Mouse (Mus musculus) MEL (cell line): ENCODE data around the gene Rab8b. TPM values are rescaled to one million over a fixed set of nuclear protein-coding genes. Genes with fewer than 3 reads are reported as not detected.
"Not testable (repeated sequence)": the region's sequence is repeated elsewhere in the genome, so short reads cannot be mapped to it uniquely, and the experiment has no call there.

Experiments used
- DNase-seq: peaks from one replicate; pipeline ENCODE4 v3.0.0; 2011; ENCODE audit warnings: low read depth, low spot score
- H3K27ac ChIP-seq: 2 replicates; pipeline ENCODE4 v1.5.1; 2012; ENCODE audit warnings: low read depth, mild to moderate bottlenecking, control low read depth, low read length, moderate library complexity; ENCODE audit not compliant: control insufficient read depth
- H3K27me3 ChIP-seq, 2 experiments: fragments of 150-350 bp in 1 of 2; sonication (generic) in 1 of 2; 2 replicates each; pipeline ENCODE4 v1.6.1; 2012; ENCODE audit warnings: low read length in 2 of 2, mild to moderate bottlenecking in 2 of 2, improper control_type of control experiment in 1 of 2, moderate library complexity in 1 of 2; ENCODE audit not compliant: insufficient read depth in 2 of 2, control insufficient read depth in 1 of 2
- H3K36me3 ChIP-seq, 2 experiments: 2 replicates each; pipeline ENCODE4 v1.6.1; 2012 to 2014; ENCODE audit warnings: low read length in 2 of 2, improper control_type of control experiment in 1 of 2, inconsistent platforms in 1 of 2, mild to moderate bottlenecking in 1 of 2; ENCODE audit not compliant: insufficient read depth in 2 of 2, control insufficient read depth in 1 of 2
- H3K4me1 ChIP-seq, 2 experiments: fragments of 150-350 bp in 1 of 2; sonication (generic) in 1 of 2; 2 replicates each; pipeline ENCODE4 v1.6.1; 2012; ENCODE audit warnings: low read length in 2 of 2, improper control_type of control experiment in 1 of 2, mild to moderate bottlenecking in 1 of 2; ENCODE audit not compliant: insufficient read depth in 2 of 2, control insufficient read depth in 1 of 2
- H3K4me3 ChIP-seq, 2 experiments: fragments of 150-350 bp in 1 of 2; sonication (generic) in 1 of 2; 2 replicates each; pipeline ENCODE4 v1.5.1; 2012; ENCODE audit warnings: low read depth in 2 of 2, low read length in 2 of 2, mild to moderate bottlenecking in 2 of 2, moderate library complexity in 2 of 2, control low read depth in 1 of 2, improper control_type of control experiment in 1 of 2; ENCODE audit not compliant: control insufficient read depth in 1 of 2, insufficient read depth in 1 of 2
- H3K79me2 ChIP-seq: 2 replicates; pipeline ENCODE4 v1.6.1; 2012; ENCODE audit warnings: mild to moderate bottlenecking, low read length, moderate library complexity; ENCODE audit not compliant: control insufficient read depth, poor library complexity, insufficient read depth
- H3K9ac ChIP-seq: 2 replicates; pipeline ENCODE4 v1.6.1; 2012; ENCODE audit warnings: low read depth, mild to moderate bottlenecking, control low read depth, low read length, moderate library complexity; ENCODE audit not compliant: control insufficient read depth, poor library complexity, severe bottlenecking
- H3K9me3 ChIP-seq: fragments of 150-350 bp; sonication (generic); replicated peaks from 2 replicates; pipeline ENCODE4 v1.6.1; 2012; ENCODE audit warnings: mild to moderate bottlenecking, low read length, improper control_type of control experiment, moderate library complexity; ENCODE audit not compliant: insufficient read depth
- CHD1 ChIP-seq: IDR thresholded peaks from 2 replicates; pipeline ENCODE4 v1.6.1; 2012; ENCODE audit warnings: low read depth, mild to moderate bottlenecking, inconsistent platforms, low read length, improper control_type of control experiment
- CHD2 ChIP-seq: IDR thresholded peaks from 2 replicates; pipeline ENCODE4 v1.6.1; 2011; ENCODE audit warnings: low read length, improper control_type of control experiment
- CTCF ChIP-seq, 3 experiments: IDR thresholded peaks in 2 of 3; conservative IDR thresholded peaks in 1 of 3; 2 replicates each; pipeline ENCODE4 v1.5.1; 2011 to 2012; ENCODE audit warnings: low read length in 3 of 3, low read depth in 2 of 3, mild to moderate bottlenecking in 2 of 3, improper control_type of control experiment in 1 of 3, inconsistent platforms in 1 of 3, mixed read lengths in 1 of 3, moderate library complexity in 1 of 3; ENCODE audit not compliant: control insufficient read depth in 1 of 3, insufficient read depth in 1 of 3, poor library complexity in 1 of 3, severe bottlenecking in 1 of 3
- ELF1 ChIP-seq: IDR thresholded peaks from 2 replicates; pipeline ENCODE4 v1.6.1; 2014; ENCODE audit warnings: low read depth, mild to moderate bottlenecking, inconsistent platforms, low read length, improper control_type of control experiment, moderate library complexity
- EP300 ChIP-seq, 2 experiments: IDR thresholded peaks; 2 replicates each; pipeline ENCODE4 v1.6.1; 2011; ENCODE audit warnings: improper control_type of control experiment in 2 of 2, low read length in 2 of 2, low read depth in 1 of 2, mild to moderate bottlenecking in 1 of 2
- JUND ChIP-seq: IDR thresholded peaks from 2 replicates; pipeline ENCODE4 v1.6.1; 2011; ENCODE audit warnings: low read depth, mild to moderate bottlenecking, improper control_type of control experiment, low read length
- KAT2A ChIP-seq: conservative IDR thresholded peaks from 2 replicates; pipeline ENCODE4 v1.6.1; 2012; ENCODE audit warnings: low read depth, low read length, improper control_type of control experiment, inconsistent platforms
- MAFK ChIP-seq: IDR thresholded peaks from 2 replicates; pipeline ENCODE4 v1.6.1; 2011; ENCODE audit warnings: low read depth, mild to moderate bottlenecking, low read length, improper control_type of control experiment, borderline replicate concordance
- MAX ChIP-seq: IDR thresholded peaks from 2 replicates; pipeline ENCODE4 v1.6.1; 2011; ENCODE audit warnings: low read length, improper control_type of control experiment
- MYB ChIP-seq: IDR thresholded peaks from 2 replicates; pipeline ENCODE4 v1.6.1; 2011; ENCODE audit warnings: mild to moderate bottlenecking, low read depth, low read length, improper control_type of control experiment
- MYC ChIP-seq: IDR thresholded peaks from 2 replicates; pipeline ENCODE4 v1.6.1; 2011; ENCODE audit warnings: low read depth, mild to moderate bottlenecking, low read length, improper control_type of control experiment, moderate library complexity
- NRF1 ChIP-seq: IDR thresholded peaks from 2 replicates; pipeline ENCODE4 v1.6.1; 2014; ENCODE audit warnings: low read depth, mild to moderate bottlenecking, inconsistent platforms, low read length, improper control_type of control experiment, moderate library complexity; ENCODE audit not compliant: poor library complexity, insufficient read depth, severe bottlenecking
- POLR2AphosphoS2 ChIP-seq: IDR thresholded peaks from 2 replicates; pipeline ENCODE4 v1.6.1; 2011; ENCODE audit warnings: low read length, improper control_type of control experiment
- RCOR1 ChIP-seq: IDR thresholded peaks from 2 replicates; pipeline ENCODE4 v1.6.1; 2012; ENCODE audit warnings: low read depth, mild to moderate bottlenecking, inconsistent platforms, low read length, improper control_type of control experiment
- SIN3A ChIP-seq: IDR thresholded peaks from 2 replicates; pipeline ENCODE4 v1.6.1; 2012; ENCODE audit warnings: low read length, improper control_type of control experiment, inconsistent platforms
- TCF12 ChIP-seq: IDR thresholded peaks from 2 replicates; pipeline ENCODE4 v1.6.1; 2014; ENCODE audit warnings: low read depth, mild to moderate bottlenecking, inconsistent platforms, low read length, improper control_type of control experiment, moderate library complexity
- UBTF ChIP-seq: IDR thresholded peaks from 2 replicates; pipeline ENCODE4 v1.6.1; 2012; ENCODE audit warnings: low read depth, mild to moderate bottlenecking, inconsistent platforms, low read length, improper control_type of control experiment, moderate library complexity, borderline replicate concordance; ENCODE audit not compliant: insufficient read depth
- ZC3H11A ChIP-seq: IDR thresholded peaks from 2 replicates; pipeline ENCODE4 v1.6.1; 2012; ENCODE audit warnings: low read depth, mild to moderate bottlenecking, inconsistent platforms, low read length, improper control_type of control experiment
- ZMIZ1 ChIP-seq: IDR thresholded peaks from 2 replicates; pipeline ENCODE4 v1.6.1; 2012; ENCODE audit warnings: low read depth, mild to moderate bottlenecking, inconsistent platforms, low read length, improper control_type of control experiment, moderate library complexity
- polyA plus RNA-seq, 2 experiments: library from polyadenylated mRNA; stranded (reverse) in 1 of 2; unstranded in 1 of 2; fragments of >175 nt in 1 of 2; fragments of >200 nt in 1 of 2; gene quantifications; 2 replicates each; pipeline versions ENCODE4 v1.2.1 to v1.2.4; 2012; ENCODE audit warnings: low replicate concordance in 2 of 2, low read depth in 1 of 2; ENCODE audit not compliant: insufficient read length in 2 of 2, insufficient read depth in 1 of 2, missing spikeins in 1 of 2
- total RNA-seq: library from RNA; depleted of rRNA; stranded (reverse); fragments of 300-350 nt; gene quantifications from 2 replicates; pipeline ENCODE4 v1.2.3, GENCODE M21; 2012

The Rab8b gene
- total and polyA plus RNA-seq, 3 experiments = 16.1 to 16.4 TPM; not detected in 1

- no peak for TF ChIP-seq POLR2AphosphoS2
- 0 out of 2 replicates have a peak, but pooled peaks have one; percentile 4 for TF ChIP-seq TCF12
- no peak for TF ChIP-seq CHD2
- TF ChIP-seq SIN3A = no peak; the same call in 1 of the 2 replicates
- no peak for TF ChIP-seq ELF1
- TF ChIP-seq NRF1 = no peak
- TF ChIP-seq RCOR1 = no peak
- TF ChIP-seq CHD1 = no peak
- TF ChIP-seq MYB = peak; percentile 34; the same call in 1 of the 2 replicates
- no peak for TF ChIP-seq JUND
- TF ChIP-seq UBTF = no peak
- TF ChIP-seq CTCF (IDR thresholded peaks at IDR 0.05 in 2 of 3, conservative IDR thresholded peaks at IDR 0.05 in 1 of 3; ENCODE audit: control insufficient read depth in 1 of 3, insufficient read depth in 1 of 3, low read depth in 2 of 3, low read length in 3 of 3, poor library complexity in 1 of 3, severe bottlenecking in 1 of 3) = no peak
- no peak for TF ChIP-seq MYC
- TF ChIP-seq EP300 (IDR thresholded peaks at IDR 0.05; ENCODE audit: low read depth in 1 of 2, low read length in 2 of 2) = peak; percentile 57 to 64
- TF ChIP-seq MAX = no peak
- TF ChIP-seq KAT2A = no peak
- no peak for TF ChIP-seq MAFK
- TF ChIP-seq ZC3H11A = no peak
- TF ChIP-seq ZMIZ1 = no peak
- TF ChIP-seq, all 39 proteins: peak for 5
These were observed 4.9 kb downstream of the Rab8b start (continued) for GRCm38 (mm10) chr9:66914540-66914939.

GRCm38 (mm10) chr9:66913254-66913934 lies 6.1 kb downstream of the Rab8b start:
- peaks cover 37 to 39% of the 10 kb centered on the region in 2 experiments for H3K4me1 ChIP-seq

More at GRCm38 (mm10) chr9:66913254-66913934, 6.1 kb downstream of the Rab8b start:
- H3K27me3 ChIP-seq, DNase-seq, H3K9ac ChIP-seq, H3K9me3 ChIP-seq, H3K4me3 ChIP-seq: not testable (repeated sequence)
- H3K27ac ChIP-seq = peak overlapping the region; percentile 2; the same call in 1 of the 2 replicates
- H3K79me2 ChIP-seq = peaks cover 36% of the 10 kb centered on the region
- H3K36me3 ChIP-seq = peaks cover 0 to 48% of the 10 kb centered on the region in 2 experiments; a peak in 2 of 4 replicates
- peak in 1 of 2 experiments; percentile 23; a peak in 1 of 4 replicates for TF ChIP-seq EP300 (IDR thresholded peaks at IDR 0.05; ENCODE audit: low read depth in 1 of 2, low read length in 2 of 2)
